Mouse (Mus musculus) bone marrow, adult 2 months (tissue): ENCODE measurements around the gene 9930111J21Rik1.

Source experiments
- CTCF ChIP-seq: fragments of 200-500 bp; IDR thresholded peaks from 2 replicates; pipeline ENCODE4 v1.5.1; 2011; ENCODE audit warnings: low read length, control low read depth; ENCODE audit not compliant: control insufficient read depth, insufficient read depth
- POLR2A ChIP-seq: fragments of 200-500 bp; IDR thresholded peaks from 2 replicates; pipeline ENCODE4 v1.6.1; 2011; ENCODE audit warnings: low read depth, mild to moderate bottlenecking, control low read depth, low read length, borderline replicate concordance; ENCODE audit not compliant: control insufficient read depth

- TF ChIP-seq CTCF (no peak), POLR2A (no peak)
Measured at GRCm38 (mm10) chr11:48918380-48918779, 60.8 kb downstream of the 9930111J21Rik1 start.
